ENCODE assay signal across 17 mouse cellular contexts in genomic region chr7:113246512-113246911, GRCm38 (mm10).
"Had no signal": no experiment of that assay in that cellular context is flagged by ENCODE, and none has a peak within 500 bp of the region (broad histone marks: within the 10 kb centered on the region; RNA-seq: fewer than 3 reads in every experiment).

No protein-coding gene starts in this region.

- H3K27me3 ChIP-seq: kidney, embryonic 15.5 days; limb, embryonic 12.5 days; limb, embryonic 15.5 days; liver, embryonic 15.5 days; lung, embryonic 15.5 days had no signal

- H3K9me3 ChIP-seq: kidney, embryonic 15.5 days; limb, embryonic 12.5 days; limb, embryonic 15.5 days; liver, embryonic 15.5 days; lung, embryonic 15.5 days; megakaryocyte, embryonic 14.5 days had no signal

- H3K4me1 ChIP-seq: megakaryocyte, embryonic 14.5 days had no signal

- H3K4me2 ChIP-seq: kidney, embryonic 15.5 days; limb, embryonic 12.5 days; limb, embryonic 15.5 days; liver, embryonic 11.5 days; liver, embryonic 15.5 days; lung, embryonic 15.5 days; midbrain, embryonic 11.5 days had no signal

- ATAC-seq: intestine, postnatal 0 days had no signal

- H3K36me3 ChIP-seq: kidney, embryonic 15.5 days; limb, embryonic 12.5 days; limb, embryonic 15.5 days; liver, embryonic 15.5 days; lung, embryonic 15.5 days had no signal

- H3K4me3 ChIP-seq: kidney, embryonic 15.5 days; limb, embryonic 12.5 days; limb, embryonic 15.5 days; liver, embryonic 15.5 days; lung, embryonic 15.5 days; megakaryocyte, embryonic 14.5 days had no signal

- DNase-seq: kidney, adult 8-10 months; kidney, postnatal 10 days; layer of hippocampus, postnatal 36 days; lung, adult 18-20 months; lung, postnatal 10 days; lung, postnatal 36 days; midbrain, embryonic 14.5 days; thymus, postnatal 25 days had no signal

- H3K27ac ChIP-seq: kidney, embryonic 15.5 days; limb, embryonic 12.5 days; limb, embryonic 15.5 days; liver, embryonic 15.5 days; lung, embryonic 15.5 days had no signal

- H3K9ac ChIP-seq: kidney, embryonic 15.5 days; limb, embryonic 12.5 days; limb, embryonic 15.5 days; liver, embryonic 15.5 days; lung, embryonic 15.5 days had no signal
